Mouse (Mus musculus) lung, postnatal 0 days (tissue): ENCODE results near the gene Plk4.
A peak's percentile ranks its signal among the peaks of the same experiment; 100 is the strongest.
"Not testable (repeated sequence)": the region's sequence is repeated elsewhere in the genome, so short reads cannot be mapped to it uniquely, and the experiment has no call there.

ENCODE experiments used
- CTCF ChIP-seq: IDR thresholded peaks from 2 replicates; pipeline ENCODE4 v1.5.1; 2016; ENCODE audit warnings: antibody characterized with exemption, mild to moderate bottlenecking
- EP300 ChIP-seq: IDR thresholded peaks from 2 replicates; pipeline ENCODE4 v1.6.1; 2016; ENCODE audit warnings: antibody characterized with exemption, mild to moderate bottlenecking, control low read depth

GRCm38 (mm10) chr3:40847018-40847417 is 47.2 kb downstream of the Plk4 start:
- peak; percentile 53 for TF ChIP-seq CTCF
- TF ChIP-seq EP300: not testable (repeated sequence)
